Mouse (Mus musculus): ENCODE data around the gene Ncaph.
A peak's percentile ranks its signal among the peaks of the same experiment; 100 is the strongest.
"Not testable (repeated sequence)": the region's sequence is repeated elsewhere in the genome, so short reads cannot be mapped to it uniquely, and the experiment has no call there.

Ncaph gene

GRCm38 (mm10) chr2:127133621-127134461 is at the start of gene Ncaph:
TSS of gene Ncaph (minus strand) at chr2:127133954.
- DNase-seq (ENCODE audit: low read depth, low spot score), result peak; percentile 75

- peak; percentile 61 for DNase-seq (ENCODE audit: low read depth, low spot score)
Observed at GRCm38 (mm10) chr2:127182598-127183381, 49.0 kb upstream of the Ncaph start.

DNA sequence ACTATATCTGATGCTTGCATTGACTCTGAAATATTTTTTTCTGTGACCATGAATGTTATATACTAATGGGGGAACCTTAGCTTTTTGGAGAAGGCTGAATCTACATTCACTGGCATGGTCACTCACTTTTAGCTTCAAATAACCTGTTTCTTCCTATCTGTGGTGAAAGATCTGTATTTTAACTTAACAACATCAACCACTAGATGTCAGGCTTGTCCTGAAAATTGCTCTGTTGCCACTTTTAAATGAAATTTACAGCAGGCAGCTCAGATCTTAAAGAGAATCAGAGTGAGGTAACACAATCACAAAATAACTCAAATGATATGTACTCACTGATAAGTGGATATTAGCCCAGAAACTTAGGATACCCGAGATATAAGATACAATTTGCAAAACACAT is 32.5 kb upstream of the Ncaph start:
- not testable (repeated sequence) for DNase-seq (ENCODE audit: low read depth, low spot score)

DNA sequence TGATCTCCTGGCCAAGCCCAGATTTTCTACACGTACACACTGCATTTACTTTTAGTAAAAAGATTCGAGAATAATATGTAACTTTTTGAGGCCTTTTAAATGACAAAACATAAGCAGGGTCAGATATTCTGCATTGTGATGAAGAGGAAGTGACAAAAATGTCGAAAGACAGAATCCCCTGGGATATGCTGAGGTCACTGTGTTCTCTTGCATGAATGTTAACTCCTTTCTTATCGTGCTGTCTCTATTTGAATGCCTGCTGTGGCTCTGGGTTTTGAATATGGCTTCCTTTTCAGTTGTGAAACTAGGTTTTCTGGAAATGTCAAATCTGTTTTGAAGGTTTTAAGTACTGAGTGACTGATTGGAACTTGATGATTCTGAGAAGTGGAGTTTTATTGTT is 31.9 kb upstream of the Ncaph start:
- DNase-seq (ENCODE audit: low read depth, low spot score), result no peak

DNA sequence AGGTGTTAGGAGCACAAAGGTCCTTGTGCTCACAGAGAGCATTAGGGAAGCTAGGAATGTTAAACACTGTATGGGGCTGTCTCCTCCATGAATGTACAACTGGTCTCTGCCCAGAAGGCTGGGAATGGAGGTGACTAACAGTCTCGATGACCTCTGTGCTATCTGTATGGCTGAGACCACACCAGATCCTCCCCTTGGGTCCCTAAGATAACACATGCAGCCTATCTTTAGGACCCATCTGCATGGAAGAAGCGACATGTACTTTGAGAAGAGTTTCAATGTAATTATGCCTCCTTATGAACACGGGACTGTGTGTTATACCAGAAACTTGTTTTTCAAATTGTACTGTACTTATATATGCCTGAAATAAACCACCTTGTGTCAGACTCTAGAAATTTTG is 11.9 kb upstream of the Ncaph start:
- DNase-seq (ENCODE audit: low read depth, low spot score), result no peak

DNA sequence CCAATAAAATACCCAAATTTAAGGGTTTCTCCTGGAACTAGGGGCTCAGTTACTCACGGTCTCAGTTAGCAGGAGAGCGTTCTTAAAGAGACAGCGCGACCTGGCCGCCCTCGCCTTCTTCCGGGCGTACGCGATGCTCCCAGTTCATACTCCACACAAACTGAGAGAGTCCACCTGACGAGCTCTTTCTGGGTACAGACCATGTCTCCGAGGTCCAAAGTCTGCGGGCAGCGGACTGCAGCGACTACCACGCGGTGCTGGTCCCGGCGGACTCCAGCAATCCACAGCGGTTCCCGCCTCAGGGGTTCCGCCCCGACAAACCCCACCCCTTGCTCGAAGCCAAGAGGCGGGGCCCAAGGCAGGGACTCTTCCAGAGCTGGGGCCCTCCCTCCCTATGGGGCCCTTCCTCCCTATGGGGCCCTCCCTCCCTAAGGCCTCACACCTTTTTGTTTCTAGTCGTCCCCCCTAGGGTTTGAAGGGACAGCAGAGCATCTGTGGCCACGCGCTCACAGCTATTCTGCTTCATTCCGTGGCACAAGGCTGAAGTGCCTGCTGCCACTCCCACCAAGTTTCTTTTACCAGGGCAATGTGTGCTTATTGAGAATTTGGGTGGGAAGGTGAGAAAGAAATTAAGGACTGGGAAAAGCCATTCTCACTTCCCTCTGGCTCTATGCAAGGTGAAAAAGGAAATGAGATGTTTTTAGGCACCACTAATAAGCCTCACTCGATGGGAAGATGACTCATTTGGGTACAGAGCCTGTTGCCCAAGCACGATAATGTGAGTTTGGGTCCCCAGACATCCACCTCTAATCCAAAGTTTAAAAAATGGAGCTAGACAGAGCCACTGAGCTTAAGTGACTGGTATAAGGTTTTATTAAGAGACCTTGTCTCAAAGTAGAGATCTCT is 9.7 kb upstream of the Ncaph start, which contains the start of gene Itpripl1:
Gene Itpripl1, minus strand, starts transcription at position 285 of the 906 bp plus-strand sequence.
- DNase-seq (ENCODE audit: low read depth, low spot score), result no peak

GRCm38 (mm10) chr2:127142577-127143157 is 8.9 kb upstream of the Ncaph start:
- no peak for DNase-seq (ENCODE audit: low read depth, low spot score)

GRCm38 (mm10) chr2:127142031-127142430 is 8.3 kb upstream of the Ncaph start:
- DNase-seq (ENCODE audit: low read depth, low spot score), result no peak

GRCm38 (mm10) chr2:127140011-127140410 is 6.3 kb upstream of the Ncaph start:
- no peak for DNase-seq (ENCODE audit: low read depth, low spot score)

DNA sequence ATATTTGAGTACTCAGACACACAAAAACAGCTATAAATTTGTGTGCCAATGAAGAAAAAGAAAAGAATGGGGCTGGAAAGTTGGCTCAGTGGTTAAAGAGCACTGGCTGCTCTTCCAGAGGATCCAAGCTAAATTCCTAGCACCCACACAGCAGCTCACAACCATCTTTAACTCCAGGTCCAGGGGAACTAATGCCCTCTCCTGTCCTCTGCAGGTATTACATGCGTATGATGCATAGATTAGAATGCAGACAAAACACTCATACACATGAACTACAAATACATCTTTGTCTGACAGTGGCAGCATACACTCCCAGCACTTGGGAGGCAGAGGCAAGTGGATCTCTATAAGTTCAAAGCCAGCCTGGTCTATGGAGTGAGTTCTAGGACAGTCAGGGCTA is 5.9 kb upstream of the Ncaph start:
- no peak for DNase-seq (ENCODE audit: low read depth, low spot score)

- no peak for DNase-seq (ENCODE audit: low read depth, low spot score)
Observed at GRCm38 (mm10) chr2:127139094-127139493, 5.3 kb upstream of the Ncaph start.

GRCm38 (mm10) chr2:127138449-127138848 is 4.7 kb upstream of the Ncaph start:
- no peak for DNase-seq (ENCODE audit: low read depth, low spot score)

DNA sequence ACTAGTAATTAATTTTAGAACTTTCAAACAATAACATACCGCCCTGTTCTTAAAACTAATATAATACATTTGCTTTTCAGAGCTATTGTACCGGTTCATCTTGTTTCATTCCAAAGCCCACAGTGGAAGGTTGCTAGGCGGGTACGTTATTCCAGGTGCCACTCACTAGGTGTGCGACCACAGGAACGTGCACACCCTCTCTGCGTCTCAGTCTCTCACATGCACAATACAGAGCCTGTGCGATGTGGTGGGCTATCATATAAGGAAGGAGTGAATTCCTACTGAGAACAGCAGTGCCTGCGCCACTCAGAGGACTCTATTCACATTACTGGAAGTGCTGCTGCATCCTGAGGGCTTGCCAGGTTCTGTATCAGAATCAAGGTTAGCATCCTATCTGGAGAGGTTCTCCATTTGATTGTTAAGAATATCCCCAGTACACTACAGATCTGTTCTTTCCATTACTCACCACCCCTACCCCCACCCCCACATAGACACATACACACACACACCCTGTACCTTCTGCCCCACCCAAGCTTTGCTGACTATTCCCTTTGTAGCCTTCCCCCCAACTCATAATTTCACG is 4.2 kb upstream of the Ncaph start:
- no peak for DNase-seq (ENCODE audit: low read depth, low spot score)

- DNase-seq (ENCODE audit: low read depth, low spot score), result peak; percentile 23
Observed at GRCm38 (mm10) chr2:127136979-127137378, 3.2 kb upstream of the Ncaph start.

DNA sequence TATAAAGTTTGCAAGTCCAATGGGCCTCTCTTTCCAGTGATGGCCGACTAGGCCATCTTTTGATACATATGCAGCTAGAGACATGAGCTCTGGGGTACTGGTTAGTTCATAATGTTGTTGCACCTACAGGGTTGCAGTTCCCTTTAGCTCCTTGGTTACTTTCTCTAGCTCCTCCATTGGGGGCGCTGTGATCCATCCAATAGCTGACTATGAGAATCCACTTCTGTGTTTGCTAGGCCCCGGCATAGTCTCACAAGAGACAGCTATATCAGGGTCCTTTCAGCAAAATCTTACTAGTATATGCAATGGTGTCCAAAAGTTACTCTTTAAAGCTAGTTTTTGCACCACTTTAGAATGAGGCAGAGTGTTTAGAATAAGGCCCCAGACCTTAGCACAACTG is 1.5 kb upstream of the Ncaph start:
- not testable (repeated sequence) for DNase-seq (ENCODE audit: low read depth, low spot score)

- no peak for DNase-seq (ENCODE audit: low read depth, low spot score)
Observed at GRCm38 (mm10) chr2:127131353-127131752, 2.4 kb downstream of the Ncaph start.

DNA sequence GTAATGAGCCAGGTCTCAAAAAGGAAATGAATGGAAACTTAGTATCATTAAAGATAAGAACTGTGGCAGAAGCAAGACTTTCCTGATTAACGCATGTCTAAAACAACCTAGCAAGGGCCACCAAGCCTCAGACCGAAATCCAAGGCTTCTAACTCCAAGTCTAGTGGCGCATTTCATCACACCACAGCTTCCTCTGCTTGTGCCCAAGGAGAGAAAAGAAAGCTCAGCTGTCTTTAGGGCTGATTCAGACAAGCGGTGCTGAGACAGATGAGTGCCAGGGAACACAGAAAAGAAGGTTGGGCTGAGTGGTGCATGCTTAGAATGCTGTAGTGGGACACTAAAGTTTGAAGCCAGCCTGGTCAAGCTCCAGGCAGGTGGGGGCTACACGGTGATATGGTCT is 4.8 kb downstream of the Ncaph start:
- no peak for DNase-seq (ENCODE audit: low read depth, low spot score)

DNA sequence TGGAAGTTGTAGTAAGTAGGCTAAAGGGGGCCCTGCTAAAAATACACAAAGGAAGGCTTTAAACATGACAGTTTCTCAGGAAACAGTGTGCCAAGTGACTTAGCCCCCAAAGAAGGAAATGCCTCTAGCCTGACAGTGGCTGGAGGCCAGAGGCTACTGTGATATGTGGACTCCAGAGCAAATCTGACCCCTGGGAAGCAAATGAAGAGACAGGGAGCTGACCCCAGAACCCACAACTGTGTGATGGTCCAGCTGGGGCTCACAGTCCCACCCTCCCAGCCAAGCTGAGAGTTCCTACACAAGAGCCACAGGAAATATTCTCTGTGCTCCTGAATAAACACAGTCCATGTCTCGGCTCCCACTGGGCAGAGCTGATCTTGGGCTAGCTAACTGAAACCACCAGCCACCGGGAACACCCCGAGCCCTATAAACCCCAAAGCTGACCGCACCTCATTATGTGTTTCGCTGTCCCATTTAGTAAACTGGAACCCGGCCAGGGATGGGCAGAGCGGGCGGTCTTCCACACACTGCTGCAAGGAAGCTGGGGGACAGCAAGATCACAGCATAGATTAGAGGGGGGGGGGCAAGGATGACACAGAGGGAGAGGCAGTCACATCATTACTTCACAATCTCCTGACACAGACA is 12.0 kb downstream of the Ncaph start:
- DNase-seq (ENCODE audit: low read depth, low spot score), result no peak

DNA sequence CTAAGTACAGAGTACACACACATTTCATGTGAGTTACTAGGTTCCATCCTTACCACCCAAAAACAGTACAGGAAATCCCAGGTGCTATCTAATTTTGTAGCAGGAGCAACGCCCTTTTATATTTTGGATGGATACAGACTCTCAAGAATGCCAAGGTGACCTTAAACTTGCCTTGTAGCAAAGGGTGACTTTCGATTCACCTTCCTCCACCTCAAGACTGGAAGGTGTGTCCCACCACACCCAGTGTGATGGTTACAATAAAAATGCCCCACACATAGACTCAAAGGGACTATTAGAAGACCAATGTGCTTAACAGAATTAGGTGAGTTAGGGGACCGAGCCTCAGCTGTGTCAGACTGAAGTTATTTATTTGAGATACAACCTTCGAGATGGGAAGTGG is 24.8 kb downstream of the Ncaph start:
- no peak for DNase-seq (ENCODE audit: low read depth, low spot score)

GRCm38 (mm10) chr2:127092000-127092399 is 41.8 kb downstream of the Ncaph start:
- no peak for DNase-seq (ENCODE audit: low read depth, low spot score)
